8 mouse cellular contexts compared by ENCODE assay signal in genomic region chr5:24416222-24416736, GRCm38 (mm10). TPM values are rescaled to one million over a fixed set of nuclear protein-coding genes. Genes with fewer than 3 reads are reported as not detected.
DNase-seq lines count a peak whose midpoint lies in the region; ATAC-seq and TF ChIP-seq lines count a peak whose summit lies in the region.

No protein-coding gene starts in this region.

- no peak overlapping the region for H3K27ac ChIP-seq in bone marrow macrophage, adult 2 months (ENCODE audit: insufficient read depth, low read depth, low read length)
- H3K27ac ChIP-seq in embryonic facial prominence, embryonic 15.5 days (replicated peaks) = no peak overlapping the region
- H3K27ac ChIP-seq in heart, embryonic 13.5 days (replicated peaks) = no peak overlapping the region
- no peak overlapping the region for H3K27ac ChIP-seq in kidney, embryonic 15.5 days
- no peak overlapping the region for H3K27ac ChIP-seq in limb, embryonic 15.5 days
- H3K27ac ChIP-seq in midbrain, embryonic 15.5 days = no peak overlapping the region

- peak; percentile 68 to 78 for DNase-seq in CD8-positive naive resting alpha-beta T cell, adult 2 months (ENCODE audit: low read depth in 2 of 2, low spot score in 2 of 2)
- DNase-seq in spleen, postnatal 36 days (ENCODE audit: low spot score in 2 of 2) = peak; percentile 60 to 62

- TF ChIP-seq POLR2A in bone marrow macrophage, adult 2 months (IDR thresholded peaks at IDR 0.05; ENCODE audit: borderline replicate concordance, low read depth, low read length) = no peak

- peak; percentile 8; the same call in 1 of the 2 replicates for ATAC-seq in embryonic facial prominence, embryonic 15.5 days (ENCODE audit: insufficient number of reproducible peaks, low FRiP score, low TSS enrichment, low read depth)
- peak; percentile 25 for ATAC-seq in heart, embryonic 13.5 days (ENCODE audit: extremely low read depth, insufficient number of reproducible peaks, low FRiP score, low TSS enrichment)
- peak; percentile 41; the same call in 1 of the 2 replicates for ATAC-seq in kidney, embryonic 15.5 days (replicated peaks; ENCODE audit: low FRiP score)
- ATAC-seq in limb, embryonic 15.5 days (ENCODE audit: insufficient number of reproducible peaks, low FRiP score, low TSS enrichment, low read depth) = no peak
- peak; percentile 31 for ATAC-seq in midbrain, embryonic 15.5 days (replicated peaks)

- TF ChIP-seq CTCF in bone marrow macrophage, adult 2 months (IDR thresholded peaks at IDR 0.05; ENCODE audit: low read depth, low read length) = peak; percentile 48

- no peak overlapping the region for H3K4me3 ChIP-seq in bone marrow macrophage, adult 2 months (ENCODE audit: insufficient read depth, low read length)
- H3K4me3 ChIP-seq in embryonic facial prominence, embryonic 15.5 days (replicated peaks) = no peak overlapping the region
- no peak overlapping the region for H3K4me3 ChIP-seq in heart, embryonic 13.5 days
- H3K4me3 ChIP-seq in kidney, embryonic 15.5 days (replicated peaks) = no peak overlapping the region
- no peak overlapping the region for H3K4me3 ChIP-seq in limb, embryonic 15.5 days
- H3K4me3 ChIP-seq in midbrain, embryonic 15.5 days = no peak overlapping the region

- H3K9ac ChIP-seq in embryonic facial prominence, embryonic 15.5 days = no peak overlapping the region
- no peak overlapping the region for H3K9ac ChIP-seq in heart, embryonic 13.5 days
- H3K9ac ChIP-seq in kidney, embryonic 15.5 days = no peak overlapping the region
- H3K9ac ChIP-seq in limb, embryonic 15.5 days = no peak overlapping the region
- H3K9ac ChIP-seq in midbrain, embryonic 15.5 days = no peak overlapping the region

- H3K36me3 ChIP-seq in embryonic facial prominence, embryonic 15.5 days = peaks cover 25% of the 10 kb centered on the region
- H3K36me3 ChIP-seq in heart, embryonic 13.5 days = peaks cover 28% of the 10 kb centered on the region
- peaks cover 26% of the 10 kb centered on the region for H3K36me3 ChIP-seq in kidney, embryonic 15.5 days
- peaks cover 30% of the 10 kb centered on the region for H3K36me3 ChIP-seq in limb, embryonic 15.5 days
- H3K36me3 ChIP-seq in midbrain, embryonic 15.5 days (replicated peaks) = no peaks in the 10 kb centered on the region

- no peaks in the 10 kb centered on the region for H3K27me3 ChIP-seq in embryonic facial prominence, embryonic 15.5 days
- H3K27me3 ChIP-seq in heart, embryonic 13.5 days (replicated peaks) = peaks cover 18% of the 10 kb centered on the region
- H3K27me3 ChIP-seq in kidney, embryonic 15.5 days = no peaks in the 10 kb centered on the region
- no peaks in the 10 kb centered on the region; the same call in 1 of the 2 replicates for H3K27me3 ChIP-seq in limb, embryonic 15.5 days
- H3K27me3 ChIP-seq in midbrain, embryonic 15.5 days (replicated peaks) = no peaks in the 10 kb centered on the region

- 3% methylated on average over 21 of the region's 21 CpGs for WGBS in embryonic facial prominence, embryonic 15.5 days
- WGBS in heart, embryonic 13.5 days = 2% methylated on average over 21 of the region's 21 CpGs
- 2% methylated on average over 21 of the region's 21 CpGs for WGBS in kidney, embryonic 15.5 days
- 2% methylated on average over 21 of the region's 21 CpGs for WGBS in limb, embryonic 15.5 days
- WGBS in midbrain, embryonic 15.5 days = 4% methylated on average over 21 of the region's 21 CpGs

- H3K9me3 ChIP-seq in embryonic facial prominence, embryonic 15.5 days (replicated peaks) = no peaks in the 10 kb centered on the region
- no peaks in the 10 kb centered on the region for H3K9me3 ChIP-seq in heart, embryonic 13.5 days
- H3K9me3 ChIP-seq in kidney, embryonic 15.5 days (replicated peaks) = no peaks in the 10 kb centered on the region
- H3K9me3 ChIP-seq in limb, embryonic 15.5 days = no peaks in the 10 kb centered on the region
- no peaks in the 10 kb centered on the region for H3K9me3 ChIP-seq in midbrain, embryonic 15.5 days

- H3K4me1 ChIP-seq in bone marrow macrophage, adult 2 months (ENCODE audit: control insufficient read depth, insufficient read depth, low read length) = peaks cover 5% of the 10 kb centered on the region; the same call in 1 of the 2 replicates
- peaks cover 28% of the 10 kb centered on the region for H3K4me1 ChIP-seq in embryonic facial prominence, embryonic 15.5 days
- peaks cover 11% of the 10 kb centered on the region for H3K4me1 ChIP-seq in heart, embryonic 13.5 days
- H3K4me1 ChIP-seq in kidney, embryonic 15.5 days = peaks cover 26% of the 10 kb centered on the region
- peaks cover 24% of the 10 kb centered on the region for H3K4me1 ChIP-seq in limb, embryonic 15.5 days
- H3K4me1 ChIP-seq in midbrain, embryonic 15.5 days = peaks cover 12% of the 10 kb centered on the region

- H3K4me2 ChIP-seq in embryonic facial prominence, embryonic 15.5 days (replicated peaks) = peak overlapping the region; percentile 28
- H3K4me2 ChIP-seq in heart, embryonic 13.5 days = peak overlapping the region; percentile 39
- H3K4me2 ChIP-seq in kidney, embryonic 15.5 days = peak overlapping the region; percentile 36; the same call in 1 of the 2 replicates
- H3K4me2 ChIP-seq in limb, embryonic 15.5 days = peak overlapping the region; percentile 15
- peak overlapping the region; percentile 34 for H3K4me2 ChIP-seq in midbrain, embryonic 15.5 days

RNA-seq across cellular contexts. Expression of gene Asic3, which starts 3.1 kb away (rescaled TPM):
- not detected in 2 replicates for polyA plus RNA-seq in bone marrow macrophage, adult 2 months (2012; ENCODE audit: insufficient read depth, insufficient read length, missing spikeins)
- 0.95 and 1.6 TPM in 2 replicates for polyA plus RNA-seq in embryonic facial prominence, embryonic 15.5 days (2015; fragmentation: Nextera tagmentation; extraction: Ambion mirVana)
- 0.25 TPM in 1 of 2 replicates, not detected in the other for polyA plus RNA-seq in heart, embryonic 13.5 days (2015; fragmentation: Nextera tagmentation; extraction: Ambion mirVana)
- polyA plus RNA-seq in kidney, embryonic 15.5 days (2015; fragmentation: Nextera tagmentation; extraction: Ambion mirVana) = 0.39 and 0.53 TPM in 2 replicates
- polyA plus RNA-seq in limb, embryonic 15.5 days (2015; fragmentation: Nextera tagmentation; extraction: Ambion mirVana) = 0.24 and 0.73 TPM in 2 replicates
- polyA plus RNA-seq in midbrain, embryonic 15.5 days (2015; fragmentation: Nextera tagmentation; extraction: Ambion mirVana) = 0.20 and 0.35 TPM in 2 replicates

RNA-seq across cellular contexts. Expression of gene Cdk5, which starts 7.1 kb away (rescaled TPM):
- polyA plus RNA-seq in bone marrow macrophage, adult 2 months (2012; ENCODE audit: insufficient read depth, insufficient read length, missing spikeins) = 55.5 and 59.9 TPM in 2 replicates
- polyA plus RNA-seq in embryonic facial prominence, embryonic 15.5 days (2015; fragmentation: Nextera tagmentation; extraction: Ambion mirVana) = 52.9 and 54.1 TPM in 2 replicates
- polyA plus RNA-seq in heart, embryonic 13.5 days (2015; fragmentation: Nextera tagmentation; extraction: Ambion mirVana) = 25.8 and 28.7 TPM in 2 replicates
- 50.1 and 52.2 TPM in 2 replicates for polyA plus RNA-seq in kidney, embryonic 15.5 days (2015; fragmentation: Nextera tagmentation; extraction: Ambion mirVana)
- polyA plus RNA-seq in limb, embryonic 15.5 days (2015; fragmentation: Nextera tagmentation; extraction: Ambion mirVana) = 48.6 and 54.9 TPM in 2 replicates
- polyA plus RNA-seq in midbrain, embryonic 15.5 days (2015; fragmentation: Nextera tagmentation; extraction: Ambion mirVana) = 120 and 121 TPM in 2 replicates

RNA-seq across cellular contexts. Expression of gene Slc4a2, which starts 7.4 kb away (rescaled TPM):
- polyA plus RNA-seq in bone marrow macrophage, adult 2 months (2012; ENCODE audit: insufficient read depth, insufficient read length, missing spikeins) = 41.8 and 45.1 TPM in 2 replicates
- polyA plus RNA-seq in embryonic facial prominence, embryonic 15.5 days (2015; fragmentation: Nextera tagmentation; extraction: Ambion mirVana) = 37.6 and 38.9 TPM in 2 replicates
- 26.9 and 29.3 TPM in 2 replicates for polyA plus RNA-seq in heart, embryonic 13.5 days (2015; fragmentation: Nextera tagmentation; extraction: Ambion mirVana)
- 42.3 and 42.7 TPM in 2 replicates for polyA plus RNA-seq in kidney, embryonic 15.5 days (2015; fragmentation: Nextera tagmentation; extraction: Ambion mirVana)
- 36.7 and 40.0 TPM in 2 replicates for polyA plus RNA-seq in limb, embryonic 15.5 days (2015; fragmentation: Nextera tagmentation; extraction: Ambion mirVana)
- polyA plus RNA-seq in midbrain, embryonic 15.5 days (2015; fragmentation: Nextera tagmentation; extraction: Ambion mirVana) = 23.1 and 26.1 TPM in 2 replicates

RNA-seq across cellular contexts. Expression of gene Abcb8, which starts 22.8 kb away (rescaled TPM):
- 16.8 and 24.1 TPM in 2 replicates for polyA plus RNA-seq in bone marrow macrophage, adult 2 months (2012; ENCODE audit: insufficient read depth, insufficient read length, missing spikeins)
- 40.7 and 47.0 TPM in 2 replicates for polyA plus RNA-seq in embryonic facial prominence, embryonic 15.5 days (2015; fragmentation: Nextera tagmentation; extraction: Ambion mirVana)
- 62.0 and 63.4 TPM in 2 replicates for polyA plus RNA-seq in heart, embryonic 13.5 days (2015; fragmentation: Nextera tagmentation; extraction: Ambion mirVana)
- polyA plus RNA-seq in kidney, embryonic 15.5 days (2015; fragmentation: Nextera tagmentation; extraction: Ambion mirVana) = 59.2 and 62.0 TPM in 2 replicates
- polyA plus RNA-seq in limb, embryonic 15.5 days (2015; fragmentation: Nextera tagmentation; extraction: Ambion mirVana) = 38.9 and 46.5 TPM in 2 replicates
- polyA plus RNA-seq in midbrain, embryonic 15.5 days (2015; fragmentation: Nextera tagmentation; extraction: Ambion mirVana) = 57.1 and 60.0 TPM in 2 replicates

RNA-seq across cellular contexts. Expression of gene Atg9b, which starts 24.3 kb away (rescaled TPM):
- polyA plus RNA-seq in bone marrow macrophage, adult 2 months (2012; ENCODE audit: insufficient read depth, insufficient read length, missing spikeins) = 0.39 and 1.1 TPM in 2 replicates
- polyA plus RNA-seq in embryonic facial prominence, embryonic 15.5 days (2015; fragmentation: Nextera tagmentation; extraction: Ambion mirVana) = 3.9 and 4.7 TPM in 2 replicates
- 0.87 and 1.4 TPM in 2 replicates for polyA plus RNA-seq in heart, embryonic 13.5 days (2015; fragmentation: Nextera tagmentation; extraction: Ambion mirVana)
- 0.82 and 1.1 TPM in 2 replicates for polyA plus RNA-seq in kidney, embryonic 15.5 days (2015; fragmentation: Nextera tagmentation; extraction: Ambion mirVana)
- polyA plus RNA-seq in limb, embryonic 15.5 days (2015; fragmentation: Nextera tagmentation; extraction: Ambion mirVana) = 2.0 and 2.8 TPM in 2 replicates
- 2.3 and 2.9 TPM in 2 replicates for polyA plus RNA-seq in midbrain, embryonic 15.5 days (2015; fragmentation: Nextera tagmentation; extraction: Ambion mirVana)
